Mouse (Mus musculus): ENCODE measurements at regions not wholly inside any gene's neighbourhood (a gene's known extent, or its start where the extent isn't known, plus 50 kb on each side); places are given as distances from the start of the nearest gene placed in this dataset.
"Not testable (repeated sequence)": the region's sequence is repeated elsewhere in the genome, so short reads cannot be mapped to it uniquely, and the experiment has no call there.

DNA sequence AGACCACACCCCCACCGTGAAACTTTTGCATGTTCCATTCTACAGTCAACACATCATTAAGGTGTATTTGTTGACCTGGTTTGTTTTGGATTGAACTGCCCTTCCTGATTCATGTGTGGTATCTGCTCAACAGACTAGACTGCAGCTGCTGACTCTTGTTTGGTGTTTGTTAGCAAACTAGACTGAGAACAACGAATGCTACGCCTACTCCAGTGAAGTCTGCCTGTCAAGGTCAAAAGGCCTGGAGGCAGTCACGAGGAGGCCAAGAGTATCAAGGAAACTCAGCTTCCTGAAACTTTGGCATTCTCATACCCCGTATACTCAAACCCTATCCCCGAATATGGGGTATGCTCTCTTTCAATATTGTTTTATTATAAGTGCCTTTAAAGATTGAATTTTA is 194.2 kb upstream of the Spin1 start:
- ATAC-seq (replicated peaks; ENCODE audit: low FRiP score); H3K9ac ChIP-seq; H3K4me2 ChIP-seq; H3K9me3 ChIP-seq (replicated peaks); H3K4me3 ChIP-seq (replicated peaks); H3K27me3 ChIP-seq; H3K27ac ChIP-seq; H3K4me1 ChIP-seq; H3K36me3 ChIP-seq: not testable (repeated sequence)
- WGBS, result 86% methylated on average over 6 of the region's 6 CpGs

- H3K9ac ChIP-seq, result no peak overlapping the region
- H3K27me3 ChIP-seq, result no peaks in the 10 kb centered on the region
- no peaks in the 10 kb centered on the region for H3K9me3 ChIP-seq (replicated peaks)
- 88% methylated on average over 1 of the region's 1 CpGs for WGBS
- no peak for ATAC-seq (replicated peaks; ENCODE audit: low FRiP score)
- H3K4me2 ChIP-seq, result no peak overlapping the region
- H3K36me3 ChIP-seq, result no peaks in the 10 kb centered on the region
- H3K4me3 ChIP-seq (replicated peaks), result no peak overlapping the region
- H3K27ac ChIP-seq, result no peak overlapping the region
- no peaks in the 10 kb centered on the region for H3K4me1 ChIP-seq
These were observed 193.8 kb upstream of the Spin1 start for GRCm38 (mm10) chr13:50906910-50907309.

GRCm38 (mm10) chr13:50912776-50913175 is 187.9 kb upstream of the Spin1 start:
- H3K9me3 ChIP-seq (replicated peaks); H3K27ac ChIP-seq; ATAC-seq (replicated peaks; ENCODE audit: low FRiP score); H3K9ac ChIP-seq; H3K4me1 ChIP-seq; H3K4me3 ChIP-seq (replicated peaks); H3K4me2 ChIP-seq; H3K27me3 ChIP-seq; H3K36me3 ChIP-seq: not testable (repeated sequence)
- 65% methylated on average over 2 of the region's 2 CpGs for WGBS

GRCm38 (mm10) chr13:50934017-50934416 is 166.7 kb upstream of the Spin1 start:
- H3K4me1 ChIP-seq; ATAC-seq (replicated peaks; ENCODE audit: low FRiP score); H3K9me3 ChIP-seq (replicated peaks); H3K27ac ChIP-seq; H3K4me2 ChIP-seq; H3K36me3 ChIP-seq; H3K4me3 ChIP-seq (replicated peaks); H3K27me3 ChIP-seq; H3K9ac ChIP-seq: not testable (repeated sequence)
- 82% methylated on average over 3 of the region's 3 CpGs for WGBS

- no peak overlapping the region for H3K27ac ChIP-seq
- H3K9me3 ChIP-seq (replicated peaks), result no peaks in the 10 kb centered on the region
- no peak overlapping the region for H3K4me3 ChIP-seq (replicated peaks)
- H3K4me2 ChIP-seq, result no peak overlapping the region
- H3K9ac ChIP-seq, result no peak overlapping the region
- no peaks in the 10 kb centered on the region for H3K27me3 ChIP-seq
- no peak for ATAC-seq (replicated peaks; ENCODE audit: low FRiP score)
- no peaks in the 10 kb centered on the region for H3K4me1 ChIP-seq
- 58% methylated on average over 3 of the region's 3 CpGs for WGBS
- H3K36me3 ChIP-seq, result no peaks in the 10 kb centered on the region
These were observed 158.1 kb upstream of the Spin1 start for GRCm38 (mm10) chr13:50942561-50942960.

DNA sequence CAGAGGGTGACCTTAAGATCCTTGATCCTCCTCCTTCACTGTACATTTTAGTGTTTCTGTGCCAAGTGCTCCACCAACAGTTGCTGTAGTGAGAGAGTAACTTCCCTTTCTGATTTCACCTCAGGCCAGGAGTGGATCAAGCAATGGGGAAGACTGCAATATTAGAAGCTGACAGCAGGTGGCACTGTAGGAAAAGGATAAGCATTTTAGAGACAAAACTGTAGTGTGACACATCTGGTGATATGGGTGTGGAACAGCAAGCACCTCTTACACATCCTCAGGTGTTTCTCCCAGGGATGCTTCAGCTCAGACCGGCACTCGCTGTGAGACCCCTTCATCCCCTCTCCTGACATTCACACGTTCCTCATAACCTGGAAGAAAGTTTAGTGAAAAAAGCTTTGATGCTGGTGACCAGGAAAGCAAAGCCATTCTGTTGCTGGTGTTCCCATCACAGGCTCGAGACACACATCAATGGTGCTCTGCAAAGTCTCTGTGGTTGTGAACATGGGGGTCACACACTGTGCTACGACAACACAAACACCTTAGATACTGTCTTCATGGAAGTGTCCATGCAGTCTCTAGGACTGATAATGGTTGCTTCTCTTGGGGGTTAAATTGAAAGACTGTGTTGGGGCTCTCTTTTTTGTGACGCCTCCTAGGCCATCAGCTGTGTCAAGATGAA is 151.0 kb upstream of the Spin1 start:
- no peaks in the 10 kb centered on the region for H3K9me3 ChIP-seq (replicated peaks)
- no peak overlapping the region for H3K27ac ChIP-seq
- H3K4me2 ChIP-seq, result no peak overlapping the region
- 42% methylated on average over 6 of the region's 6 CpGs for WGBS
- no peak overlapping the region for H3K9ac ChIP-seq
- H3K27me3 ChIP-seq, result no peaks in the 10 kb centered on the region
- H3K36me3 ChIP-seq, result no peaks in the 10 kb centered on the region
- H3K4me3 ChIP-seq (replicated peaks), result no peak overlapping the region
- H3K4me1 ChIP-seq, result no peaks in the 10 kb centered on the region
- no peak for ATAC-seq (replicated peaks; ENCODE audit: low FRiP score)

- 79% methylated on average over 6 of the region's 6 CpGs for WGBS
- ATAC-seq (replicated peaks; ENCODE audit: low FRiP score), result no peak
- Histone ChIP-seq H3K27me3 (no peaks in the 10 kb centered on the region), H3K4me3 (replicated peaks) (no peak overlapping the region), H3K4me2 (no peak overlapping the region), H3K36me3 (no peaks in the 10 kb centered on the region), H3K9ac (no peak overlapping the region), H3K4me1 (peaks cover 12% of the 10 kb centered on the region; the same call in 1 of the 2 replicates), H3K27ac (no peak overlapping the region), H3K9me3 (replicated peaks) (no peaks in the 10 kb centered on the region)
These were observed 146.0 kb upstream of the Spin1 start for GRCm38 (mm10) chr13:50954671-50955070.

DNA sequence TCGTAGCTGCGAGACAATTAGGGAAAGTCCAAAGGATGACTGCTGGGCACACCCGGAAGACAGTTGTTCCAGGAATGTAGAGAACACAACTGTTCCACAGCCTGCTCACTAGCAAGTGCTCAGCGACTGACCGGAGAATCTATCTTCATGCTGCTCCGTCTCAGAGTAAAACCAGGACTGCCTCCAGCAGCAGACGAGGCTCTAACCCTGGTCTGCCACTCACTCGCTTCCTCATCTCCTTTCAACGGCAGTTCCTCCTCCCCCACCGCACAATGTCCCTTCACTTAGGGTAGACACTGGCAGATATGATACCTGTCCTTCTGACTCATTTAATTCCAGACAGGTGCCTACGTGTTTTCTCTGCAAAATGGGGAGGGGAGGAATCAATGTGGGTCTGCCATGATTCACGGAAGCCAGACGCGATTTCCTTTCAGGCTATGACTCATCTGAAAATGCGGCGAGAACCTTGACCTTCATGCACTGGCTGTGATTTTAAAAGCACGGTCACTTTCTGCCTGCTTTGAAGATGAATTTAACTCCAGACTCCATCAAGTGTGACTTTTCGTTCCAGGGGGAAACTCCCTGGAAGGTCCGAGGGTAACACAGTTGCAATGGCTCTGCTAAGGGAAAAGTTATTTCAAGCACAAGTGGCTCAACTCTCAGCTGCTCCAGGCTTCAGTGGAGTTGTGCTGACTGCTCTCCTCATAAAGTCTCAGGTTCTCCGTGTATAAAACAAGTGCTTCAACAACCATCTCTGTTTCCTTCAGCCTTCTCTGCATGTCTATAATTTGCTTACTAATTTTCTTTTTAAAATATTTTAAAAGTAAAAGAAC is 142.4 kb upstream of the Spin1 start:
- WGBS, result 23% methylated on average over 20 of the region's 20 CpGs
- Histone ChIP-seq H3K9me3 (replicated peaks) (no peaks in the 10 kb centered on the region), H3K4me1 (peaks cover 12% of the 10 kb centered on the region; the same call in 1 of the 2 replicates), H3K27ac (no peak overlapping the region), H3K9ac (no peak overlapping the region), H3K36me3 (no peaks in the 10 kb centered on the region), H3K4me2 (peak overlapping the region; percentile 57), H3K27me3 (no peaks in the 10 kb centered on the region), H3K4me3 (replicated peaks) (peak overlapping the region; percentile 25)
- ATAC-seq (replicated peaks; ENCODE audit: low FRiP score), result no peak

DNA sequence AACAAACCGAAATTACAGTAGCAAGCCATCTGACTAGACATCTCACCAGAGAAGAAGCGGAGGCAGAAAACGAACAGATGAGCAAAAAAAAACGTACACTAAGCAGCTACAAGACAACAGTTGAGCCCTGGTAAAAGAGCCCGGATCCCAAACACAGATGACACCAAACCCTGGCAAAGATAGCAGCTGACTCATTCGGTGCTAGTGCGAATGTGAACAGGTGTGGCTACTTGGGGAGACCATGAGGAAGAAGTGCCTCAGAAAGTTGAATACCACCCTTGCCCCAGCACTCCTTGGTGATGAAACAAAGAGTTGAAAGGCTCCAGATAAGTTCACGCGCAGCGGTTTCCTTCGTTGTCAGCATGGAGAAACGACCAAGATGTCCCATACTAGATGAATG is 139.8 kb upstream of the Spin1 start:
- no peak overlapping the region for H3K4me2 ChIP-seq
- no peak overlapping the region for H3K4me3 ChIP-seq (replicated peaks)
- no peak overlapping the region for H3K9ac ChIP-seq
- H3K27me3 ChIP-seq, result no peaks in the 10 kb centered on the region
- H3K27ac ChIP-seq, result no peak overlapping the region
- no peaks in the 10 kb centered on the region for H3K9me3 ChIP-seq (replicated peaks)
- H3K4me1 ChIP-seq, result peaks cover 12% of the 10 kb centered on the region; the same call in 1 of the 2 replicates
- WGBS, result 86% methylated on average over 12 of the region's 12 CpGs
- H3K36me3 ChIP-seq, result no peaks in the 10 kb centered on the region
- no peak for ATAC-seq (replicated peaks; ENCODE audit: low FRiP score)

GRCm38 (mm10) chr13:50964070-50964469 is 136.6 kb upstream of the Spin1 start:
- no peak overlapping the region for H3K4me2 ChIP-seq

DNA sequence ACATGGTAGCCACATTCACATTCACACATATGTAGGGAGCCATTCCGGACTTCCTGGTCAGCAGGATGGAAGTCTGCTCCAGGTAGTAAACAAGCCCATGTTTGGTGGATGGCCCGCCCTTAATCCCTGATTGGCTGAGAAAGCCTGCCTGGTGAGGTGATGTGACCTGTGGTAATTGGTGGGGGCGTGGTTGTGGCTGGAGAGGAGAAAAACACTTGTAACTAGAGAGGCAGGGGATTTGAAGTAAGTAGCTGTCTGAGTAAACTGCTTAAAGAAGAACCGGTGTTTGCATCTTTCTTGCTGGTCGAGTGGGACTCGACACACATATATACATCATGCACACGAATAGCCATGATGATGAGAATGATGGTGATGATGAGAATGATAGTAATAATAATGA is 135.6 kb upstream of the Spin1 start:
- H3K4me2 ChIP-seq; ATAC-seq (replicated peaks; ENCODE audit: low FRiP score); H3K36me3 ChIP-seq; H3K9me3 ChIP-seq (replicated peaks); H3K27me3 ChIP-seq; H3K4me1 ChIP-seq; H3K4me3 ChIP-seq (replicated peaks); H3K27ac ChIP-seq; H3K9ac ChIP-seq: not testable (repeated sequence)
- WGBS, result 76% methylated on average over 7 of the region's 7 CpGs

More at GRCm38 (mm10) chr13:50964070-50964469, 136.6 kb upstream of the Spin1 start:
- Histone ChIP-seq H3K4me3 (replicated peaks) (no peak overlapping the region), H3K9ac (no peak overlapping the region), H3K4me1 (no peaks in the 10 kb centered on the region), H3K36me3 (no peaks in the 10 kb centered on the region), H3K27ac (no peak overlapping the region), H3K9me3 (replicated peaks) (no peaks in the 10 kb centered on the region), H3K27me3 (no peaks in the 10 kb centered on the region)
- no peak for ATAC-seq (replicated peaks; ENCODE audit: low FRiP score)
- 77% methylated on average over 9 of the region's 9 CpGs for WGBS

GRCm38 (mm10) chr13:50965678-50966077 is 135.0 kb upstream of the Spin1 start:
- no peak overlapping the region for H3K27ac ChIP-seq
- H3K9ac ChIP-seq, result no peak overlapping the region
- no peaks in the 10 kb centered on the region for H3K27me3 ChIP-seq
- no peak overlapping the region for H3K4me3 ChIP-seq (replicated peaks)
- ATAC-seq (replicated peaks; ENCODE audit: low FRiP score), result no peak
- H3K4me2 ChIP-seq, result no peak overlapping the region
- no peaks in the 10 kb centered on the region for H3K36me3 ChIP-seq
- H3K4me1 ChIP-seq, result no peaks in the 10 kb centered on the region
- WGBS, result 74% methylated on average over 4 of the region's 4 CpGs
- no peaks in the 10 kb centered on the region for H3K9me3 ChIP-seq (replicated peaks)

All from kidney, embryonic 15.5 days (tissue).